Mouse (Mus musculus) neural tube, embryonic 13.5 days (tissue): ENCODE results near the gene Rps6ka2. TPM values are rescaled to one million over a fixed set of nuclear protein-coding genes. Genes with fewer than 3 reads are reported as not detected.

ENCODE experiments used
- ATAC-seq: fragments of 200-750 bp; cut with Nextera tagmentation; 2 replicates; pipeline ENCODE4 v1.8.0; 2017; ENCODE audit warnings: low read depth, mild to moderate bottlenecking, moderate TSS enrichment, moderate library complexity
- H3K27ac ChIP-seq: fragments of 300-500 bp; sonication (generic); replicated peaks from 2 replicates; pipeline ENCODE4 v1.5.1; 2015; ENCODE audit warnings: moderate library complexity, mild to moderate bottlenecking, inconsistent platforms
- H3K27me3 ChIP-seq: fragments of 300-500 bp; sonication (generic); 2 replicates; pipeline ENCODE4 v1.6.1; 2015; ENCODE audit warnings: mild to moderate bottlenecking, inconsistent platforms
- H3K36me3 ChIP-seq: fragments of 300-500 bp; sonication (generic); 2 replicates; pipeline ENCODE4 v1.6.1; 2015; ENCODE audit warnings: mild to moderate bottlenecking, inconsistent platforms
- H3K4me1 ChIP-seq: fragments of 300-500 bp; sonication (generic); replicated peaks from 2 replicates; pipeline ENCODE4 v1.6.1; 2015; ENCODE audit warnings: inconsistent platforms
- H3K4me2 ChIP-seq: fragments of 300-500 bp; sonication (generic); 2 replicates; pipeline ENCODE4 v1.6.1; 2015; ENCODE audit warnings: inconsistent platforms, mild to moderate bottlenecking, moderate library complexity
- H3K4me3 ChIP-seq: fragments of 300-500 bp; sonication (generic); 2 replicates; pipeline ENCODE4 v1.5.1; 2015; ENCODE audit warnings: mild to moderate bottlenecking, inconsistent platforms
- H3K9ac ChIP-seq: fragments of 300-500 bp; sonication (generic); 2 replicates; pipeline ENCODE4 v1.6.1; 2015; ENCODE audit warnings: moderate library complexity, mild to moderate bottlenecking, inconsistent platforms
- H3K9me3 ChIP-seq: fragments of 300-500 bp; sonication (generic); 2 replicates; pipeline ENCODE4 v1.6.1; 2016; ENCODE audit warnings: inconsistent platforms
- WGBS: fragments of 180-500 bp; shearing (Covaris S2); methylation state at CpG from one replicate; pipeline ENCODE4 v1.1.7; 2015; 5-methylcytosine and 5-hydroxymethylcytosine counted together
- polyA plus RNA-seq: library from polyadenylated mRNA; unstranded; fragments of >200 nt; fragmentation: Nextera tagmentation; extraction: Ambion mirVana; gene quantifications from 2 replicates; pipeline ENCODE4 v1.2.1, GENCODE M21; 2015

Rps6ka2 gene
- polyA plus RNA-seq, 1 experiment from 2014 or later = 23.5 TPM

GRCm38 (mm10) chr17:7213214-7213613, 43.3 kb downstream of the Rps6ka2 start:
- H3K27ac ChIP-seq = no peak overlapping the region
- 83% methylated on average over 2 of the region's 2 CpGs for WGBS
- no peaks in the 10 kb centered on the region for H3K9me3 ChIP-seq
- no peaks in the 10 kb centered on the region for H3K36me3 ChIP-seq
- H3K4me2 ChIP-seq = no peak overlapping the region
- H3K4me1 ChIP-seq = peaks cover 40% of the 10 kb centered on the region
- no peak overlapping the region for H3K4me3 ChIP-seq
- no peak for ATAC-seq
- H3K9ac ChIP-seq = no peak overlapping the region
- no peaks in the 10 kb centered on the region for H3K27me3 ChIP-seq

GRCm38 (mm10) chr17:7214061-7214460, 44.1 kb downstream of the Rps6ka2 start:
- ATAC-seq = no peak
- H3K4me3 ChIP-seq = no peak overlapping the region
- H3K9ac ChIP-seq = no peak overlapping the region
- no peak overlapping the region for H3K27ac ChIP-seq
- no peaks in the 10 kb centered on the region for H3K36me3 ChIP-seq
- 78% methylated on average over 3 of the region's 3 CpGs for WGBS
- peaks cover 48% of the 10 kb centered on the region for H3K4me1 ChIP-seq
- H3K4me2 ChIP-seq = no peak overlapping the region
- no peaks in the 10 kb centered on the region for H3K27me3 ChIP-seq
- H3K9me3 ChIP-seq = no peaks in the 10 kb centered on the region

GRCm38 (mm10) chr17:7217791-7218329, 47.9 kb downstream of the Rps6ka2 start:
- H3K4me2 ChIP-seq = no peak overlapping the region
- H3K36me3 ChIP-seq = no peaks in the 10 kb centered on the region
- H3K27ac ChIP-seq = peak overlapping the region; percentile 42
- no peaks in the 10 kb centered on the region for H3K27me3 ChIP-seq
- no peak overlapping the region for H3K9ac ChIP-seq
- ATAC-seq = no peak
- H3K4me1 ChIP-seq = peaks cover 40% of the 10 kb centered on the region
- H3K4me3 ChIP-seq = no peak overlapping the region
- no peaks in the 10 kb centered on the region for H3K9me3 ChIP-seq
- 65% methylated on average over 11 of the region's 11 CpGs for WGBS

- no peak overlapping the region for H3K4me3 ChIP-seq
- H3K27me3 ChIP-seq = no peaks in the 10 kb centered on the region
- peak; percentile 29; the same call in 1 of the 2 replicates for ATAC-seq
- H3K36me3 ChIP-seq = no peaks in the 10 kb centered on the region
- no peak overlapping the region for H3K4me2 ChIP-seq
- H3K4me1 ChIP-seq = peaks cover 40% of the 10 kb centered on the region
- no peaks in the 10 kb centered on the region for H3K9me3 ChIP-seq
- H3K27ac ChIP-seq = peak overlapping the region; percentile 42
- 87% methylated on average over 9 of the region's 9 CpGs for WGBS
- no peak overlapping the region for H3K9ac ChIP-seq
Observed at GRCm38 (mm10) chr17:7218396-7218795, 48.5 kb downstream of the Rps6ka2 start.

- H3K36me3 ChIP-seq = no peaks in the 10 kb centered on the region
- no peaks in the 10 kb centered on the region for H3K9me3 ChIP-seq
- peaks cover 38% of the 10 kb centered on the region for H3K4me1 ChIP-seq
- no peak overlapping the region for H3K4me2 ChIP-seq
- 37% methylated on average over 11 of the region's 11 CpGs for WGBS
- no peak overlapping the region for H3K4me3 ChIP-seq
- H3K27me3 ChIP-seq = no peaks in the 10 kb centered on the region
- no peak overlapping the region for H3K9ac ChIP-seq
- peak overlapping the region; percentile 42 for H3K27ac ChIP-seq
- ATAC-seq = peak; percentile 41
Observed at GRCm38 (mm10) chr17:7219044-7219718, 49.3 kb downstream of the Rps6ka2 start.

GRCm38 (mm10) chr17:7221310-7221709, 51.4 kb downstream of the Rps6ka2 start:
- Histone ChIP-seq H3K27me3 (no peaks in the 10 kb centered on the region), H3K9me3 (no peaks in the 10 kb centered on the region), H3K4me2 (no peak overlapping the region), H3K9ac (no peak overlapping the region), H3K4me1 (peaks cover 27% of the 10 kb centered on the region), H3K4me3 (no peak overlapping the region), H3K27ac (no peak overlapping the region), H3K36me3 (no peaks in the 10 kb centered on the region)
- 88% methylated on average over 4 of the region's 4 CpGs for WGBS
- no peak for ATAC-seq

- Histone ChIP-seq H3K4me3 (no peak overlapping the region), H3K4me1 (peaks cover 35% of the 10 kb centered on the region), H3K9ac (no peak overlapping the region), H3K36me3 (no peaks in the 10 kb centered on the region), H3K4me2 (no peak overlapping the region), H3K27me3 (no peaks in the 10 kb centered on the region), H3K27ac (0 out of 2 replicates have a peak overlapping the region, but pooled peaks have one; percentile 23), H3K9me3 (no peaks in the 10 kb centered on the region)
- WGBS = 73% methylated on average over 3 of the region's 3 CpGs
- ATAC-seq = no peak
Observed at GRCm38 (mm10) chr17:7222198-7222597, 52.3 kb downstream of the Rps6ka2 start.

- 88% methylated on average over 9 of the region's 9 CpGs for WGBS
- ATAC-seq = 0 out of 2 replicates have a peak, but pooled peaks have one; percentile 36
Observed at GRCm38 (mm10) chr17:7228545-7228944, 58.6 kb downstream of the Rps6ka2 start.

GRCm38 (mm10) chr17:7231312-7231711, 61.4 kb downstream of the Rps6ka2 start:
- no peaks in the 10 kb centered on the region for H3K36me3 ChIP-seq
- H3K4me2 ChIP-seq = no peak overlapping the region
- ATAC-seq = no peak
- H3K4me3 ChIP-seq = no peak overlapping the region
- no peaks in the 10 kb centered on the region for H3K27me3 ChIP-seq
- H3K9me3 ChIP-seq = no peaks in the 10 kb centered on the region
- H3K9ac ChIP-seq = no peak overlapping the region
- H3K4me1 ChIP-seq = peaks cover 28% of the 10 kb centered on the region
- H3K27ac ChIP-seq = no peak overlapping the region
- WGBS = 87% methylated on average over 4 of the region's 4 CpGs

More at GRCm38 (mm10) chr17:7228545-7228944, 58.6 kb downstream of the Rps6ka2 start:
- no peaks in the 10 kb centered on the region for H3K27me3 ChIP-seq
- H3K9ac ChIP-seq = no peak overlapping the region
- no peak overlapping the region for H3K4me2 ChIP-seq
- no peaks in the 10 kb centered on the region for H3K9me3 ChIP-seq
- H3K4me1 ChIP-seq = peaks cover 28% of the 10 kb centered on the region
- H3K27ac ChIP-seq = no peak overlapping the region
- no peak overlapping the region for H3K4me3 ChIP-seq
- H3K36me3 ChIP-seq = no peaks in the 10 kb centered on the region

- H3K4me1 ChIP-seq = peaks cover 23% of the 10 kb centered on the region
- H3K9ac ChIP-seq = no peak overlapping the region
- no peak overlapping the region for H3K4me3 ChIP-seq
- H3K9me3 ChIP-seq = no peaks in the 10 kb centered on the region
- H3K36me3 ChIP-seq = no peaks in the 10 kb centered on the region
- no peak overlapping the region for H3K4me2 ChIP-seq
- H3K27ac ChIP-seq = no peak overlapping the region
- no peak for ATAC-seq
- no peaks in the 10 kb centered on the region for H3K27me3 ChIP-seq
- WGBS = 79% methylated on average over 8 of the region's 8 CpGs
Observed at GRCm38 (mm10) chr17:7231790-7232189, 61.9 kb downstream of the Rps6ka2 start.

- Histone ChIP-seq H3K36me3 (no peaks in the 10 kb centered on the region), H3K27me3 (no peaks in the 10 kb centered on the region), H3K4me2 (no peak overlapping the region), H3K27ac (no peak overlapping the region), H3K9me3 (no peaks in the 10 kb centered on the region), H3K9ac (no peak overlapping the region), H3K4me3 (no peak overlapping the region), H3K4me1 (peaks cover 17% of the 10 kb centered on the region)
- ATAC-seq = no peak
- 72% methylated on average over 7 of the region's 7 CpGs for WGBS
Observed at GRCm38 (mm10) chr17:7232400-7232799, 62.5 kb downstream of the Rps6ka2 start.

GRCm38 (mm10) chr17:7233197-7233596, 63.3 kb downstream of the Rps6ka2 start:
- Histone ChIP-seq H3K4me1 (peaks cover 9% of the 10 kb centered on the region), H3K9ac (no peak overlapping the region), H3K27ac (no peak overlapping the region), H3K4me2 (no peak overlapping the region), H3K4me3 (no peak overlapping the region), H3K36me3 (peaks cover 6% of the 10 kb centered on the region; the same call in 1 of the 2 replicates), H3K27me3 (no peaks in the 10 kb centered on the region), H3K9me3 (no peaks in the 10 kb centered on the region)
- ATAC-seq = no peak
